ENCODE assay signal across 8 mouse cellular contexts in genomic region chr2:117263786-117264408, GRCm38 (mm10). TPM values are rescaled to one million over a fixed set of nuclear protein-coding genes. Genes with fewer than 3 reads are reported as not detected.
DNase-seq lines count a peak whose midpoint lies in the region; ATAC-seq and TF ChIP-seq lines count a peak whose summit lies in the region.

No protein-coding gene starts in this region.

- no peaks in the 10 kb centered on the region for H3K9me3 ChIP-seq in heart, embryonic 10.5 days
- no peaks in the 10 kb centered on the region for H3K9me3 ChIP-seq in midbrain, embryonic 11.5 days (ENCODE audit: control insufficient read depth, low read length)

- no peak overlapping the region for H3K4me2 ChIP-seq in midbrain, embryonic 11.5 days

- peak; percentile 52 to 78 for DNase-seq in heart, adult 18-20 months
- no peak for DNase-seq in heart, embryonic 10.5 days (ENCODE audit: low spot score)
- DNase-seq in cerebellum, adult 9-10 months: peak; percentile 64
- peak; percentile 82 for DNase-seq in induced T-regulatory cell, adult 2 months (ENCODE audit: low read depth)
- peak; percentile 67 to 78 for DNase-seq in left cerebral cortex, adult 2 months (ENCODE audit: extremely low spot score in 1 of 2, low spot score in 2 of 2)
- DNase-seq in midbrain, embryonic 11.5 days (ENCODE audit: low spot score, missing footprints): peak; percentile 96
- peak; percentile 14 for DNase-seq in skeletal muscle tissue, adult 2 months (ENCODE audit: low read depth, low spot score)

- ATAC-seq in frontal cortex, adult (ENCODE audit: low TSS enrichment): peak; percentile 87
- ATAC-seq in midbrain, embryonic 11.5 days (ENCODE audit: low FRiP score): peak; percentile 79

- no peak overlapping the region for H3K9ac ChIP-seq in midbrain, embryonic 11.5 days (ENCODE audit: low read length)

- H3K27ac ChIP-seq in heart, embryonic 10.5 days: no peak overlapping the region
- no peak overlapping the region for H3K27ac ChIP-seq in left cerebral cortex, adult 2 months
- no peak overlapping the region for H3K27ac ChIP-seq in midbrain, embryonic 11.5 days (ENCODE audit: low read depth, low read length)

- H3K4me3 ChIP-seq in heart, embryonic 10.5 days: no peak overlapping the region
- H3K4me3 ChIP-seq in left cerebral cortex, adult 2 months: no peak overlapping the region
- H3K4me3 ChIP-seq in midbrain, embryonic 11.5 days (ENCODE audit: low read depth, low read length): no peak overlapping the region

- peak; percentile 99 for TF ChIP-seq CTCF in left cerebral cortex, adult 2 months (IDR thresholded peaks at IDR 0.05)

- intact Hi-C loops in left cerebral cortex, adult 2 months (cut with DNase I): loop anchor here (1.0 to 10.0 kb wide), 3 partner anchors 175 to 981 kb away; partner anchors contain the start of gene Thbs1

- H3K36me3 ChIP-seq in heart, embryonic 10.5 days: peaks cover 47% of the 10 kb centered on the region
- H3K36me3 ChIP-seq in midbrain, embryonic 11.5 days (ENCODE audit: control insufficient read depth, insufficient read depth, low read length): peaks cover 14% of the 10 kb centered on the region; the same call in 1 of the 2 replicates

- WGBS in heart, embryonic 10.5 days: 66% methylated on average over 11 of the region's 11 CpGs
- 79% methylated on average over 11 of the region's 11 CpGs for WGBS in midbrain, embryonic 11.5 days

- no peaks in the 10 kb centered on the region for H3K27me3 ChIP-seq in heart, embryonic 10.5 days (ENCODE audit: insufficient read depth, poor library complexity, severe bottlenecking)
- no peaks in the 10 kb centered on the region for H3K27me3 ChIP-seq in midbrain, embryonic 11.5 days (ENCODE audit: control insufficient read depth, insufficient read depth, low read length)

- no peaks in the 10 kb centered on the region for H3K4me1 ChIP-seq in heart, embryonic 10.5 days
- no peaks in the 10 kb centered on the region for H3K4me1 ChIP-seq in midbrain, embryonic 11.5 days (ENCODE audit: control insufficient read depth, insufficient read depth, low read length)

RNA-seq across cellular contexts. Expression of gene Fam98b, which starts 14.4 kb away (rescaled TPM):
- total RNA-seq in heart, adult 18-20 months (2021): 10 to 100 TPM; 21.3 to 23.4 TPM
- polyA plus RNA-seq in heart, embryonic 10.5 days (2016; fragmentation: Nextera tagmentation; extraction: Ambion mirVana): 8.6 and 11.9 TPM in 2 replicates
- 10 to 100 TPM; 53.6 to 54.5 TPM for total RNA-seq in left cerebral cortex, adult 2 months (2021)
- 8.3 and 9.1 TPM in 2 replicates for polyA plus RNA-seq in midbrain, embryonic 11.5 days (2014; fragmentation: Nextera tagmentation; extraction: Ambion mirVana)
